Comparison of ENCODE assay signal across 25 mouse cellular contexts in the genomic region with DNA sequence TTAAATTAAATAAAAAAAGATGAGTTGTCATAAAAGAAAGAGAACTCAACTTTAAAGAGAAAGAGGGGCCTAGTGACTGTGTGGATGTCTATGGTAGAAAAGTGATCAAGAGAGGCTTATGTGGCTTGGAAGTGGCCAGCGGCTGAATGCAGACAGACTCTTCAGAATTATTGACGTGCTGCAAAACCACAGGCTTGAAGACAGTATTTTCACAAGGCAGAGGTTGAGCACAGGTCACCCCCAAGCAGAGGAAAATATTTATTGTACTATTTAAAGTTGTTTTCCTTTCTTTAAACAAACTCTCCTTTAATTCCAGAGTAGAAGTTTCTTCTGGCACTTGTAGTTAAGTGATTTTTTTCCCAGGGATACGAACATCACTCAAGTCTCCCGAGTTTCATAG.
DNase-seq lines count a peak whose midpoint lies in the region; ATAC-seq lines count a peak whose summit lies in the region.
"Had no signal": no experiment of that assay in that cellular context is flagged by ENCODE, and none has a peak within 500 bp of the region (broad histone marks: within the 10 kb centered on the region; RNA-seq: fewer than 3 reads in every experiment).

No protein-coding gene starts in this region.

- no peaks in the 10 kb centered on the region for H3K36me3 ChIP-seq in embryonic facial prominence, embryonic 14.5 days (ENCODE audit: control insufficient read depth, insufficient read depth, low read length)
- H3K36me3 ChIP-seq in embryonic facial prominence, embryonic 10.5 days (replicated peaks), result no peaks in the 10 kb centered on the region
- no peaks in the 10 kb centered on the region for H3K36me3 ChIP-seq in lung, embryonic 16.5 days (ENCODE audit: control insufficient read depth, insufficient read depth, low read length)
- H3K36me3 ChIP-seq: embryonic facial prominence, embryonic 15.5 days; forebrain, embryonic 15.5 days; heart, embryonic 13.5 days; limb, embryonic 15.5 days; liver, embryonic 15.5 days; midbrain, embryonic 10.5 days; neural tube, embryonic 15.5 days; stomach, embryonic 15.5 days had no signal

- H3K4me2 ChIP-seq in embryonic facial prominence, embryonic 14.5 days (ENCODE audit: low read depth, low read length), result no peak overlapping the region
- no peak overlapping the region for H3K4me2 ChIP-seq in lung, embryonic 16.5 days (ENCODE audit: low read depth, low read length)
- H3K4me2 ChIP-seq: embryonic facial prominence, embryonic 15.5 days; forebrain, embryonic 15.5 days; heart, embryonic 13.5 days; limb, embryonic 15.5 days; liver, embryonic 15.5 days; neural tube, embryonic 15.5 days; stomach, embryonic 15.5 days had no signal

- H3K9ac ChIP-seq in embryonic facial prominence, embryonic 14.5 days (ENCODE audit: low read depth, low read length), result no peak overlapping the region
- no peak overlapping the region for H3K9ac ChIP-seq in lung, embryonic 16.5 days (ENCODE audit: low read length)
- H3K9ac ChIP-seq: embryonic facial prominence, embryonic 15.5 days; forebrain, embryonic 15.5 days; heart, embryonic 13.5 days; limb, embryonic 15.5 days; liver, embryonic 15.5 days; neural tube, embryonic 15.5 days; stomach, embryonic 15.5 days had no signal

- no peak for ATAC-seq in embryonic facial prominence, embryonic 14.5 days (ENCODE audit: low read depth)
- peak; percentile 57 for ATAC-seq in lung, embryonic 16.5 days (ENCODE audit: low read depth)
- no peak for ATAC-seq in activated CD4-positive, CD25-positive, alpha-beta regulatory T cell, adult 4 months
- ATAC-seq: forebrain, embryonic 15.5 days; hindbrain, postnatal 0 days; intestine, embryonic 16.5 days had no signal

- peak; percentile 29 for DNase-seq in embryonic facial prominence, embryonic 14.5 days (ENCODE audit: low spot score)
- no peak for DNase-seq in embryonic facial prominence, embryonic 10.5 days (ENCODE audit: low spot score)
- peak; percentile 77 to 81 for DNase-seq in lung, adult 18-20 months
- no peak for DNase-seq in lung, postnatal 14 days
- DNase-seq in urinary bladder, postnatal 14 days (ENCODE audit: low spot score), result no peak
- DNase-seq: adrenal gland, postnatal 36 days; cerebellum, adult 11-12 months; cerebellum, postnatal 14 days; gastrocnemius, postnatal 36 days; heart, adult 2 months; heart, postnatal 14 days; left cerebral cortex, postnatal 4 days; thymus, postnatal 25 days had no signal

- WGBS in embryonic facial prominence, embryonic 14.5 days, result 53% methylated on average over 4 of the region's 4 CpGs
- 71% methylated on average over 4 of the region's 4 CpGs for WGBS in embryonic facial prominence, embryonic 10.5 days
- 21% methylated on average over 4 of the region's 4 CpGs for WGBS in lung, embryonic 16.5 days

- H3K27ac ChIP-seq in embryonic facial prominence, embryonic 14.5 days (replicated peaks; ENCODE audit: low read depth, low read length), result no peak overlapping the region
- H3K27ac ChIP-seq in embryonic facial prominence, embryonic 10.5 days (replicated peaks), result no peak overlapping the region
- H3K27ac ChIP-seq in lung, embryonic 16.5 days (ENCODE audit: low read length), result no peak overlapping the region
- H3K27ac ChIP-seq: embryonic facial prominence, embryonic 15.5 days; forebrain, embryonic 15.5 days; heart, adult 2 months; heart, embryonic 13.5 days; hindbrain, postnatal 0 days; limb, embryonic 15.5 days; liver, embryonic 15.5 days; midbrain, embryonic 10.5 days; neural tube, embryonic 15.5 days; stomach, embryonic 15.5 days had no signal

- peaks cover 20% of the 10 kb centered on the region for H3K4me1 ChIP-seq in embryonic facial prominence, embryonic 14.5 days (ENCODE audit: control insufficient read depth, insufficient read depth, low read length)
- peaks cover 22% of the 10 kb centered on the region for H3K4me1 ChIP-seq in embryonic facial prominence, embryonic 10.5 days
- peaks cover 11% of the 10 kb centered on the region for H3K4me1 ChIP-seq in lung, embryonic 16.5 days (replicated peaks; ENCODE audit: control insufficient read depth, insufficient read depth, low read length)
- H3K4me1 ChIP-seq: forebrain, embryonic 15.5 days; neural tube, embryonic 15.5 days; stomach, embryonic 15.5 days had no signal

- H3K4me3 ChIP-seq in embryonic facial prominence, embryonic 14.5 days (ENCODE audit: low read depth, low read length), result no peak overlapping the region
- H3K4me3 ChIP-seq in embryonic facial prominence, embryonic 10.5 days, result no peak overlapping the region
- H3K4me3 ChIP-seq in lung, embryonic 16.5 days (ENCODE audit: low read length), result no peak overlapping the region
- H3K4me3 ChIP-seq: embryonic facial prominence, embryonic 15.5 days; forebrain, embryonic 15.5 days; heart, adult 2 months; heart, embryonic 13.5 days; limb, embryonic 15.5 days; liver, embryonic 15.5 days; midbrain, embryonic 10.5 days; neural tube, embryonic 15.5 days; stomach, embryonic 15.5 days had no signal

- H3K27me3 ChIP-seq in embryonic facial prominence, embryonic 14.5 days (replicated peaks; ENCODE audit: control insufficient read depth, insufficient read depth, low read length), result no peaks in the 10 kb centered on the region
- H3K27me3 ChIP-seq in embryonic facial prominence, embryonic 10.5 days (replicated peaks; ENCODE audit: low read depth, poor library complexity, severe bottlenecking), result no peaks in the 10 kb centered on the region
- no peaks in the 10 kb centered on the region for H3K27me3 ChIP-seq in lung, embryonic 16.5 days (ENCODE audit: control insufficient read depth, insufficient read depth, low read depth, low read length)
- H3K27me3 ChIP-seq: embryonic facial prominence, embryonic 15.5 days; forebrain, embryonic 15.5 days; heart, embryonic 13.5 days; limb, embryonic 15.5 days; liver, embryonic 15.5 days; neural tube, embryonic 15.5 days; stomach, embryonic 15.5 days had no signal

- H3K9me3 ChIP-seq in embryonic facial prominence, embryonic 14.5 days (ENCODE audit: control insufficient read depth, low read length), result no peaks in the 10 kb centered on the region
- H3K9me3 ChIP-seq in embryonic facial prominence, embryonic 10.5 days, result no peaks in the 10 kb centered on the region
- no peaks in the 10 kb centered on the region for H3K9me3 ChIP-seq in lung, embryonic 16.5 days (ENCODE audit: control insufficient read depth, low read length)
- H3K9me3 ChIP-seq: embryonic facial prominence, embryonic 15.5 days; forebrain, embryonic 15.5 days; heart, embryonic 13.5 days; limb, embryonic 15.5 days; liver, embryonic 15.5 days; midbrain, embryonic 10.5 days; neural tube, embryonic 15.5 days; stomach, embryonic 15.5 days had no signal

Comparison
In these comparisons a context has a peak if more than half of its experiments do, and no peak if none do; other contexts are left out.
1. DNase-seq: peak in embryonic facial prominence, embryonic 14.5 days (single experiment) and lung, adult 18-20 months (2 of 2); none in embryonic facial prominence, embryonic 10.5 days (single experiment), lung, postnatal 14 days (single experiment) and urinary bladder, postnatal 14 days (single experiment).